In the genomic region with DNA sequence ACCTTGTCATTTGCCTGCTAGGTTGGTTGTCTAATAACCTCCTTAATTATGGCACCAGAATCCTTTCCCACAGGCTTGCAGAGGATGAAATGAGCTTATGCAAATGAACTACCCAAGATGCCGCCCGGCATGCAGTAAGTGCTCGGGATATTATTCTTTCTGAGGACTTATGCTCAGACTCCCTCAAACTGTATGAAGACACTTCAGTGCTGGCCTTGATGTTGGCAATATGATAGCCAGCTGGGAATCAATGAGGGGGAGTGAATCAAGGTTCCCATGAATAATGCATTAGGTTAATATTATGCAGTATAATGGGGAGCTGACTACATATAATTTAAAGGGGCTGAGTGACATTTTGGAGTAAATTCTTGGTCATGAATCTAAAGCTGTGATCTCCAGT, we compare ENCODE assay signal across 20 mouse cellular contexts.
DNase-seq lines count a peak whose midpoint lies in the region; ATAC-seq and TF ChIP-seq lines count a peak whose summit lies in the region.
"Had no signal": no experiment of that assay in that cellular context is flagged by ENCODE, and none has a peak within 500 bp of the region (broad histone marks: within the 10 kb centered on the region; RNA-seq: fewer than 3 reads in every experiment).

No protein-coding gene starts in this region.

- H3K36me3 ChIP-seq in midbrain, embryonic 12.5 days = no peaks in the 10 kb centered on the region
- H3K36me3 ChIP-seq in midbrain, embryonic 10.5 days = no peaks in the 10 kb centered on the region
- no peaks in the 10 kb centered on the region for H3K36me3 ChIP-seq in forebrain, embryonic 14.5 days (ENCODE audit: control insufficient read depth, insufficient read depth, low read length)
- no peaks in the 10 kb centered on the region for H3K36me3 ChIP-seq in midbrain, embryonic 15.5 days (replicated peaks)
- H3K36me3 ChIP-seq in kidney, adult 2 months (ENCODE audit: control insufficient read depth, insufficient read depth, low read length) = no peaks in the 10 kb centered on the region
- H3K36me3 ChIP-seq in intestine, embryonic 15.5 days = no peaks in the 10 kb centered on the region
- H3K36me3 ChIP-seq: embryonic facial prominence, embryonic 12.5 days; heart, embryonic 10.5 days had no signal

- no peak overlapping the region for H3K9ac ChIP-seq in midbrain, embryonic 12.5 days (replicated peaks)
- H3K9ac ChIP-seq in forebrain, embryonic 14.5 days (ENCODE audit: low read length) = no peak overlapping the region
- no peak overlapping the region for H3K9ac ChIP-seq in midbrain, embryonic 15.5 days
- no peak overlapping the region for H3K9ac ChIP-seq in intestine, embryonic 15.5 days
- H3K9ac ChIP-seq: embryonic facial prominence, embryonic 12.5 days; hindbrain, embryonic 14.5 days had no signal

- H3K9me3 ChIP-seq in midbrain, embryonic 12.5 days = no peaks in the 10 kb centered on the region
- no peaks in the 10 kb centered on the region for H3K9me3 ChIP-seq in midbrain, embryonic 10.5 days (replicated peaks)
- H3K9me3 ChIP-seq in forebrain, embryonic 14.5 days (replicated peaks; ENCODE audit: control insufficient read depth, low read length) = no peaks in the 10 kb centered on the region
- H3K9me3 ChIP-seq in midbrain, embryonic 15.5 days = no peaks in the 10 kb centered on the region
- H3K9me3 ChIP-seq in intestine, embryonic 15.5 days = no peaks in the 10 kb centered on the region
- H3K9me3 ChIP-seq: embryonic facial prominence, embryonic 12.5 days; heart, embryonic 10.5 days had no signal

- ATAC-seq in midbrain, embryonic 12.5 days (ENCODE audit: low FRiP score, low read depth) = peak; percentile 75; the same call in 1 of the 2 replicates
- peak; percentile 78 for ATAC-seq in forebrain, embryonic 14.5 days
- ATAC-seq in midbrain, embryonic 15.5 days (replicated peaks) = peak; percentile 84
- no peak for ATAC-seq in intestine, embryonic 15.5 days

- H3K4me3 ChIP-seq in midbrain, embryonic 12.5 days = no peak overlapping the region
- no peak overlapping the region for H3K4me3 ChIP-seq in midbrain, embryonic 10.5 days
- H3K4me3 ChIP-seq in forebrain, embryonic 14.5 days (ENCODE audit: low read depth, low read length) = no peak overlapping the region
- no peak overlapping the region for H3K4me3 ChIP-seq in midbrain, embryonic 15.5 days
- H3K4me3 ChIP-seq in kidney, adult 2 months (ENCODE audit: insufficient read depth, low read depth, low read length) = no peak overlapping the region
- H3K4me3 ChIP-seq in intestine, embryonic 15.5 days (replicated peaks) = no peak overlapping the region
- H3K4me3 ChIP-seq: embryonic facial prominence, embryonic 12.5 days; heart, embryonic 10.5 days had no signal

- no peaks in the 10 kb centered on the region for H3K4me1 ChIP-seq in midbrain, embryonic 12.5 days
- no peaks in the 10 kb centered on the region for H3K4me1 ChIP-seq in midbrain, embryonic 10.5 days
- 0 out of 2 replicates have a peak, but pooled peaks cover 2% of the 10 kb centered on the region for H3K4me1 ChIP-seq in forebrain, embryonic 14.5 days (ENCODE audit: control insufficient read depth, insufficient read depth, low read length)
- peaks cover 4% of the 10 kb centered on the region for H3K4me1 ChIP-seq in midbrain, embryonic 15.5 days
- H3K4me1 ChIP-seq in kidney, adult 2 months (ENCODE audit: control insufficient read depth, insufficient read depth, low read length) = no peaks in the 10 kb centered on the region
- H3K4me1 ChIP-seq in intestine, embryonic 15.5 days (replicated peaks) = no peaks in the 10 kb centered on the region
- H3K4me1 ChIP-seq: heart, embryonic 10.5 days had no signal

- WGBS in midbrain, embryonic 12.5 days = 57% methylated on average over 3 of the region's 3 CpGs
- 93% methylated on average over 3 of the region's 3 CpGs for WGBS in midbrain, embryonic 10.5 days
- 40% methylated on average over 3 of the region's 3 CpGs for WGBS in forebrain, embryonic 14.5 days
- WGBS in midbrain, embryonic 15.5 days = 36% methylated on average over 3 of the region's 3 CpGs
- 78% methylated on average over 3 of the region's 3 CpGs for WGBS in kidney, adult 2 months
- 92% methylated on average over 3 of the region's 3 CpGs for WGBS in intestine, embryonic 15.5 days

- H3K27ac ChIP-seq in midbrain, embryonic 12.5 days (replicated peaks) = no peak overlapping the region
- no peak overlapping the region for H3K27ac ChIP-seq in midbrain, embryonic 10.5 days (replicated peaks)
- no peak overlapping the region for H3K27ac ChIP-seq in forebrain, embryonic 14.5 days (ENCODE audit: low read depth, low read length)
- H3K27ac ChIP-seq in midbrain, embryonic 15.5 days = no peak overlapping the region; the same call in 1 of the 2 replicates
- H3K27ac ChIP-seq in kidney, adult 2 months (ENCODE audit: insufficient read depth, low read depth, low read length) = no peak overlapping the region
- no peak overlapping the region for H3K27ac ChIP-seq in intestine, embryonic 15.5 days
- H3K27ac ChIP-seq: embryonic facial prominence, embryonic 12.5 days; heart, embryonic 10.5 days; hindbrain, embryonic 14.5 days had no signal

- DNase-seq in midbrain, embryonic 10.5 days (ENCODE audit: low spot score) = no peak
- DNase-seq in brain, embryonic 14.5 days (ENCODE audit: low read depth) = peak; percentile 76
- peak; percentile 53 for DNase-seq in forebrain, embryonic 14.5 days (ENCODE audit: low spot score)
- DNase-seq in kidney, adult 2 months = no peak
- no peak for DNase-seq in left cerebral cortex, adult 9 months (ENCODE audit: low spot score in 2 of 2)
- DNase-seq: adrenal gland, adult 2 months; adrenal gland, postnatal 25 days; cerebellum, adult 11 months; cerebellum, adult 8-10 months; cerebellum, postnatal 25 days; gastrocnemius, postnatal 10 days; heart, adult 18-20 months; heart, postnatal 10 days; heart, postnatal 4 days had no signal

- no peak overlapping the region for H3K4me2 ChIP-seq in midbrain, embryonic 12.5 days (replicated peaks)
- H3K4me2 ChIP-seq in forebrain, embryonic 14.5 days (ENCODE audit: low read length) = no peak overlapping the region
- no peak overlapping the region for H3K4me2 ChIP-seq in midbrain, embryonic 15.5 days
- H3K4me2 ChIP-seq in intestine, embryonic 15.5 days (replicated peaks) = no peak overlapping the region
- H3K4me2 ChIP-seq: embryonic facial prominence, embryonic 12.5 days; hindbrain, embryonic 14.5 days had no signal

- no peak for TF ChIP-seq CTCF in brain, embryonic 14.5 days (IDR thresholded peaks at IDR 0.05; ENCODE audit: borderline replicate concordance, extremely low read depth, insufficient read depth, insufficient read length)
- no peak for TF ChIP-seq CTCF in kidney, adult 2 months (conservative IDR thresholded peaks at IDR 0.05; ENCODE audit: insufficient read depth, insufficient read length, low read depth, low read length)

- no peak for TF ChIP-seq POLR2A in brain, embryonic 14.5 days (IDR thresholded peaks at IDR 0.05; ENCODE audit: borderline replicate concordance, extremely low read depth, insufficient read depth, insufficient read length, poor library complexity, severe bottlenecking)
- no peak for TF ChIP-seq POLR2A in kidney, adult 2 months (IDR thresholded peaks at IDR 0.05; ENCODE audit: low read depth, low read length)

- no peaks in the 10 kb centered on the region for H3K27me3 ChIP-seq in midbrain, embryonic 12.5 days
- no peaks in the 10 kb centered on the region for H3K27me3 ChIP-seq in midbrain, embryonic 10.5 days (ENCODE audit: low read depth, poor library complexity, severe bottlenecking)
- H3K27me3 ChIP-seq in forebrain, embryonic 14.5 days (replicated peaks; ENCODE audit: control insufficient read depth, insufficient read depth, low read length) = no peaks in the 10 kb centered on the region
- no peaks in the 10 kb centered on the region for H3K27me3 ChIP-seq in midbrain, embryonic 15.5 days (replicated peaks)
- no peaks in the 10 kb centered on the region for H3K27me3 ChIP-seq in kidney, adult 2 months (replicated peaks; ENCODE audit: control insufficient read depth, insufficient read depth, low read length)
- no peaks in the 10 kb centered on the region for H3K27me3 ChIP-seq in intestine, embryonic 15.5 days (replicated peaks)
- H3K27me3 ChIP-seq: embryonic facial prominence, embryonic 12.5 days had no signal

Comparison
In these comparisons a context has a peak if more than half of its experiments do, and no peak if none do; other contexts are left out.
1. DNase-seq: peak in brain, embryonic 14.5 days (single experiment) and forebrain, embryonic 14.5 days (single experiment); none in midbrain, embryonic 10.5 days (single experiment), kidney, adult 2 months (single experiment) and left cerebral cortex, adult 9 months (0 of 2).